Mouse (Mus musculus) liver, embryonic 14.5 days (tissue): ENCODE measurements at regions not wholly inside any gene's neighbourhood (a gene's known extent, or its start where the extent isn't known, plus 50 kb on each side); places are given as distances from the start of the nearest gene placed in this dataset.

Source experiments
- ATAC-seq: fragments of 200-750 bp; cut with Nextera tagmentation; 2 replicates; pipeline ENCODE4 v1.8.0; 2017; ENCODE audit warnings: moderate number of reproducible peaks, mild to moderate bottlenecking, moderate library complexity; ENCODE audit not compliant: insufficient read depth
- DNase-seq, 3 experiments: peaks; one replicate each; pipeline ENCODE4 v3.0.0-alpha.2; 2012 to 2013; ENCODE audit warnings: low read depth in 3 of 3, low spot score in 3 of 3
- H3K27ac ChIP-seq: fragments of 300-500 bp; sonication (generic); 2 replicates; pipeline ENCODE4 v1.5.1; 2014; ENCODE audit warnings: moderate library complexity, mild to moderate bottlenecking, control low read depth, inconsistent platforms
- H3K27me3 ChIP-seq: fragments of 300-500 bp; sonication (generic); 2 replicates; pipeline ENCODE4 v1.6.1; 2014; ENCODE audit warnings: mild to moderate bottlenecking, low read length, moderate library complexity; ENCODE audit not compliant: control insufficient read depth, insufficient read depth
- H3K36me3 ChIP-seq: fragments of 300-500 bp; sonication (generic); replicated peaks from 2 replicates; pipeline ENCODE4 v1.6.1; 2014; ENCODE audit warnings: low read depth; ENCODE audit not compliant: control insufficient read depth, insufficient read depth
- H3K4me1 ChIP-seq, 2 experiments: fragments of 200-500 bp in 1 of 2; fragments of 300-500 bp in 1 of 2; sonication (generic) in 1 of 2; replicated peaks; 2 replicates each; pipeline ENCODE4 v1.6.1; 2012 to 2014; ENCODE audit warnings: antibody characterized with exemption in 1 of 2, inconsistent platforms in 1 of 2, low read length in 1 of 2; ENCODE audit not compliant: control insufficient read depth in 2 of 2, insufficient read depth in 2 of 2
- H3K4me2 ChIP-seq: fragments of 300-500 bp; sonication (generic); 2 replicates; pipeline ENCODE4 v1.6.1; 2014; ENCODE audit warnings: low read depth, mild to moderate bottlenecking, control low read depth, moderate library complexity
- H3K4me3 ChIP-seq, 2 experiments: fragments of 200-500 bp in 1 of 2; fragments of 300-500 bp in 1 of 2; sonication (generic) in 1 of 2; 2 replicates each; pipeline ENCODE4 v1.5.1; 2012 to 2014; ENCODE audit warnings: low read depth in 2 of 2, low read length in 2 of 2, mild to moderate bottlenecking in 2 of 2, control low read depth in 1 of 2, inconsistent platforms in 1 of 2, moderate library complexity in 1 of 2; ENCODE audit not compliant: insufficient read depth in 1 of 2
- H3K9ac ChIP-seq: fragments of 300-500 bp; sonication (generic); replicated peaks from 2 replicates; pipeline ENCODE4 v1.6.1; 2014; ENCODE audit warnings: mild to moderate bottlenecking, control low read depth, moderate library complexity
- H3K9me3 ChIP-seq: fragments of 300-500 bp; sonication (generic); 2 replicates; pipeline ENCODE4 v1.6.1; 2016; ENCODE audit warnings: low read length, mixed read lengths; ENCODE audit not compliant: control insufficient read depth
- CTCF ChIP-seq: IDR thresholded peaks from 2 replicates; pipeline ENCODE4 v1.5.1; 2016; ENCODE audit warnings: antibody characterized with exemption, low read depth, control low read depth
- EP300 ChIP-seq: IDR thresholded peaks from 2 replicates; pipeline ENCODE4 v1.6.1; 2016; ENCODE audit warnings: antibody characterized with exemption, low read depth
- WGBS: fragments of 180-500 bp; shearing (Covaris S2); extraction: QIAGEN DNeasy Blood & Tissue Kit; methylation state at CpG from one replicate; pipeline ENCODE4 v1.1.7; 2014; ENCODE audit not compliant: insufficient replicate concordance; 5-methylcytosine and 5-hydroxymethylcytosine counted together

GRCm38 (mm10) chr13:111904616-111905212, 95.9 kb upstream of the Map3k1 start:
- Histone ChIP-seq H3K9me3 (no peaks in the 10 kb centered on the region), H3K4me3 (no peak overlapping the region), H3K9ac (peak overlapping the region; percentile 55), H3K36me3 (no peaks in the 10 kb centered on the region), H3K4me1 (peaks cover 14 to 16% of the 10 kb centered on the region in 2 experiments), H3K4me2 (peak overlapping the region; percentile 48), H3K27ac (peak overlapping the region; percentile 96), H3K27me3 (no peaks in the 10 kb centered on the region)
- DNase-seq (no peak), ATAC-seq (peak; percentile 38)
- WGBS: 43% methylated on average over 15 of the region's 17 CpGs
- TF ChIP-seq EP300: no peak
- TF ChIP-seq CTCF: no peak

DNA sequence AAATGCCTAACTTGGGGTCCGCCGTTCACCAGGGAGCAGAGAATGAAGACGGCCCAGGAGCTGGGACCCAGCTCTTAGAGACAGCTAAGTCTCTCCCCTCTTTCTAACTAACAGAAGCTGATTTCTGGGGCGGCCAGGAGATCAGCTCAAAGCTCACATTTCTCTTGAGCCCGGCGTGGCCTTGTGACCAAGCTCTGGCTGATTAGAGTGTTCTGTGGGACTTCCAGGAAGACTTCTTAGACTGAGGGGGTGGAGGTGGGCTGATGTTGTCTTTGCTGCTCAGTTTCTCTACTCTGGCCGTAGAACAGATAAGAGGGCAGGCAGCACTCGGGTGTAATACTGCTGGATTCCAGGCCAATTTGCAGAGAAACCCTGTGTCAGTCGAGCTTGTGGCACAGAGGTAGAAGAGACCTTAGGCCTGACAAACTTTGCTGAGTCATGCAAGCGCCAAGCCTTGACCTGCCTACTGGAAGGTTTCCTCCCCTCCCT, 96.5 kb upstream of the Map3k1 start:
- ATAC-seq: peak; percentile 95
- Histone ChIP-seq H3K4me1 (peaks cover 14 to 16% of the 10 kb centered on the region in 2 experiments), H3K27me3 (no peaks in the 10 kb centered on the region), H3K4me2 (peak overlapping the region; percentile 48), H3K36me3 (no peaks in the 10 kb centered on the region), H3K9me3 (no peaks in the 10 kb centered on the region), H3K4me3 (no peak overlapping the region), H3K27ac (peak overlapping the region; percentile 96), H3K9ac (peak overlapping the region; percentile 55)
- TF ChIP-seq CTCF (no peak), EP300 (peak; percentile 58)
- WGBS: 15% methylated on average over 10 of the region's 10 CpGs
- DNase-seq: peak; percentile 82 to 88 (median 84)

- H3K9ac ChIP-seq: no peak overlapping the region
- H3K4me1 ChIP-seq: peaks cover 12 to 13% of the 10 kb centered on the region in 2 experiments
- 88% methylated on average over 5 of the region's 5 CpGs for WGBS
- H3K27ac ChIP-seq: no peak overlapping the region; the same call in 1 of the 2 replicates
- TF ChIP-seq EP300 (no peak), CTCF (no peak)
- DNase-seq: no peak
- no peak overlapping the region for H3K4me2 ChIP-seq
- no peak for ATAC-seq
- no peak overlapping the region for H3K4me3 ChIP-seq
- H3K36me3 ChIP-seq: no peaks in the 10 kb centered on the region
- no peaks in the 10 kb centered on the region for H3K27me3 ChIP-seq
- no peaks in the 10 kb centered on the region for H3K9me3 ChIP-seq
Measured at GRCm38 (mm10) chr13:111911071-111911470, 102.3 kb upstream of the Map3k1 start.

DNA sequence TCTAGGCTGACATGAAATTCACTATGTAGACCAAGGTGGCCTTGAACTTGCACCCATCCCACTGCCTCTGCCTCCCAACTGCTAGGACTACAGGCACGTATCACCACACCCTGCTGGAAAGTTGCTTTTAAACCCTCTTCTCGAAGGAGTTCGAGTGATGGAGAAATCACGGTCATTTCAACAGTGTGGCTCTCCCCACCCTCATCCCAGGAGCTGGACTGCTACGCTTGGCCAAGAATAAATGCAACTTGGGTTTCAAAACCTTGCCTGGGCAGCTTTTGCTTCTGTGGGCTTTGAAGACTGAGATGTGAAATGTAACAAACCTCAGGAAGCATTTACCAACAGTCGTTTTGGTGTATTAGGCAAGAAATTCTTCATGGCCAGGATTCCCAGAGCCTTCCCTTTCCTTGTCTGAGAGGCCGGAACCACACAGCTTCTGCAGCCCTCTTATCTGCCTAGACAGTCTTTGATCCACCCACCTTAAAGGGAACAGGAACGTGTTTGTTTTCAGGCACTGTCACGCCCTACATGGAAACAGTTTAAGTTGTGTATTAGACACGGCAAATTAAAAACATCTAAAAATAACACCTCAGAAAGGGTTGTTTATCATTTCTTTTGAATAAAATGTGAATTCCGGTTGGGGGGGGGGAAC, 103.0 kb upstream of the Map3k1 start:
- no peaks in the 10 kb centered on the region for H3K27me3 ChIP-seq
- DNase-seq (peak; percentile 64 to 77 (median 75)), ATAC-seq (peak; percentile 98)
- WGBS: 48% methylated on average over 11 of the region's 11 CpGs
- peaks cover 10 to 13% of the 10 kb centered on the region in 2 experiments for H3K4me1 ChIP-seq
- TF ChIP-seq EP300 (peak; percentile 88), CTCF (no peak)
- peak overlapping the region; percentile 53 for H3K27ac ChIP-seq
- H3K36me3 ChIP-seq: no peaks in the 10 kb centered on the region
- no peaks in the 10 kb centered on the region for H3K9me3 ChIP-seq
- H3K9ac ChIP-seq: 0 out of 2 replicates have a peak overlapping the region, but pooled peaks have one; percentile 25
- peak overlapping the region; percentile 57 for H3K4me2 ChIP-seq
- H3K4me3 ChIP-seq: no peak overlapping the region

GRCm38 (mm10) chr13:111914348-111914913, 105.6 kb upstream of the Map3k1 start:
- WGBS: 70% methylated on average over 5 of the region's 5 CpGs
- DNase-seq: no peak

More at GRCm38 (mm10) chr13:111914348-111914913, 105.6 kb upstream of the Map3k1 start:
- Histone ChIP-seq H3K27me3 (no peaks in the 10 kb centered on the region), H3K4me3 (no peak overlapping the region), H3K4me1 (peaks cover 13 to 14% of the 10 kb centered on the region in 2 experiments), H3K4me2 (no peak overlapping the region), H3K36me3 (no peaks in the 10 kb centered on the region), H3K27ac (no peak overlapping the region), H3K9me3 (no peaks in the 10 kb centered on the region), H3K9ac (no peak overlapping the region)
- TF ChIP-seq CTCF: no peak
- no peak for TF ChIP-seq EP300
- no peak for ATAC-seq
